Mouse (Mus musculus) MEL (cell line): ENCODE results near the gene Tdrkh.

Source experiments
- CHD2 ChIP-seq: IDR thresholded peaks from 2 replicates; pipeline ENCODE4 v1.6.1; 2011; ENCODE audit warnings: low read length, improper control_type of control experiment
- JUND ChIP-seq: IDR thresholded peaks from 2 replicates; pipeline ENCODE4 v1.6.1; 2011; ENCODE audit warnings: low read depth, mild to moderate bottlenecking, improper control_type of control experiment, low read length
- KAT2A ChIP-seq: conservative IDR thresholded peaks from 2 replicates; pipeline ENCODE4 v1.6.1; 2012; ENCODE audit warnings: low read depth, low read length, improper control_type of control experiment, inconsistent platforms
- MAFK ChIP-seq: IDR thresholded peaks from 2 replicates; pipeline ENCODE4 v1.6.1; 2011; ENCODE audit warnings: low read depth, mild to moderate bottlenecking, low read length, improper control_type of control experiment, borderline replicate concordance
- MAZ ChIP-seq: IDR thresholded peaks from 2 replicates; pipeline ENCODE4 v1.6.1; 2012; ENCODE audit warnings: low read depth, mild to moderate bottlenecking, inconsistent platforms, low read length, improper control_type of control experiment
- MYC ChIP-seq: IDR thresholded peaks from 2 replicates; pipeline ENCODE4 v1.6.1; 2011; ENCODE audit warnings: low read depth, mild to moderate bottlenecking, low read length, improper control_type of control experiment, moderate library complexity
- POLR2A ChIP-seq, 2 experiments: IDR thresholded peaks; 2 replicates each; pipeline ENCODE4 v1.6.1; 2011 to 2012; ENCODE audit warnings: low read length in 2 of 2, mild to moderate bottlenecking in 2 of 2, control low read depth in 1 of 2, improper control_type of control experiment in 1 of 2, low read depth in 1 of 2, moderate library complexity in 1 of 2; ENCODE audit not compliant: control insufficient read depth in 1 of 2, insufficient read depth in 1 of 2, poor library complexity in 1 of 2
- RAD21 ChIP-seq: IDR thresholded peaks from 2 replicates; pipeline ENCODE4 v1.6.1; 2011; ENCODE audit warnings: mild to moderate bottlenecking, low read depth, low read length, improper control_type of control experiment
- SMC3 ChIP-seq: IDR thresholded peaks from 2 replicates; pipeline ENCODE4 v1.6.1; 2011; ENCODE audit warnings: low read depth, low read length, improper control_type of control experiment
- UBTF ChIP-seq: IDR thresholded peaks from 2 replicates; pipeline ENCODE4 v1.6.1; 2012; ENCODE audit warnings: low read depth, mild to moderate bottlenecking, inconsistent platforms, low read length, improper control_type of control experiment, moderate library complexity, borderline replicate concordance; ENCODE audit not compliant: insufficient read depth

GRCm38 (mm10) chr3:94396851-94397250 is 16.2 kb upstream of the Tdrkh start:
- TF ChIP-seq CHD2 (no peak), RAD21 (no peak), KAT2A (no peak), POLR2A (IDR thresholded peaks at IDR 0.05; ENCODE audit: control insufficient read depth in 1 of 2, insufficient read depth in 1 of 2, low read depth in 1 of 2, low read length in 2 of 2, poor library complexity in 1 of 2) (no peak), SMC3 (no peak), JUND (no peak), MAZ (no peak), MYC (no peak), UBTF (no peak), MAFK (no peak)
